Mouse (Mus musculus): ENCODE measurements around the gene Nlgn1.
"Not testable (repeated sequence)": the region's sequence is repeated elsewhere in the genome, so short reads cannot be mapped to it uniquely, and the experiment has no call there.

Gene Nlgn1

GRCm38 (mm10) chr3:25653010-25653409, 679.2 kb downstream of the Nlgn1 start:
- in situ Hi-C loops (cut with MboI, MseI), result no loop called here

DNA sequence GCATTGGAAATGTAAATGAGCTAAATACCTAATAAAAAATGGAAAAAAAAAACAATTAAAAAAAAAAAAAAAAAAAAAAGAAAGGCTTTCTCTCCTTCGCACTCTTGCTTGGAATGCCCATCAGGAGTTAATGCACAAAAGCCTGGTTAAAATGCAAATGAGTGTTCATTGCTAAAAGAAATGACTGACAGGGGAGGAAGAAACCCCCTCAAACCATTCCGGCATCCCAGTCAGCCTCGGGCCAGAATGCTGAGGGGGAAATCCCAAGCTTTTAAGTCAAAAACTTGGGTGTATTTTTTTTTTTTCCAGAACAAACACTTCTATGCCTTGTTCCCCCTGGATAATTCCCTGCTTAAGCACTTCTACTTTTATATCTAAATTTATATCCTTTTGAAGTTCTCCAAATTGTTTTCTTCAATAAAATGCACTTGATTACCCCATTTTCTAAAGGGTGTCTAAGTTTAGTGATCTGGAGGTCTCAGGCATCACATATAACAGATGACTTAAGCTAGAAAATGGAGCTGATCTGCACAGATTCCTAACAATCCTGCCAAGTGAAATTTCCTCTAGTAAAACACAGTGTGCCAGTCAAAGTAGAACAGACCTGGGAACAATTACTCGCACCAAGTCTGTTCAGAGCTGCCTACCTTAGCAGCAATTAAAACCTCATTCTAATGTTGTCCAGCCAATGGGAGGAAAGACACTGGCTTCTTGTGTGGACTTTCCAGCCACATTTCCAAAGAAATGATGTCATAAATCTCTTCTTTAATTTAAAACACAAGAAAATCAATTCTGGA, 686.2 kb downstream of the Nlgn1 start:
- in situ Hi-C loops (cut with MboI, MseI), result no loop called here

DNA sequence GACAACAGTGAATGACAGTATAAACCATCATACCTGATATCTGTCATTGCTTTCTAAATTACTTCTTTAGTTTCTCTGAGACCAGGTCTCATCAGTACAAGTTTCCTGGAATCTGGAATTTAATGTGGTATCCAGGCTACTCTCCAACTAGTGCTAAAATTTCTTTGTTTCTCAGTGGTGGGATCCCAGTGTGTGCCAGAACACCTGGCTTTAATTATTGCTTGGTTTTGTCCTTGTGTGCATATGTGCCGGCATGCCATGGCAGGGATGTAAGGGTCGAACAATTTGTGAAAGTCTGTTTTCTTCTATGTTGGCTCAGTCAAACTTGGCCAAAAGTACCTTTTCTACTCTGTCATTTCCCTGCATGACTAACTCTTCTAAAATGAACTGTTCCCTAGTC, 703.1 kb downstream of the Nlgn1 start:
- in situ Hi-C loops (cut with MboI, MseI), result no loop called here

DNA sequence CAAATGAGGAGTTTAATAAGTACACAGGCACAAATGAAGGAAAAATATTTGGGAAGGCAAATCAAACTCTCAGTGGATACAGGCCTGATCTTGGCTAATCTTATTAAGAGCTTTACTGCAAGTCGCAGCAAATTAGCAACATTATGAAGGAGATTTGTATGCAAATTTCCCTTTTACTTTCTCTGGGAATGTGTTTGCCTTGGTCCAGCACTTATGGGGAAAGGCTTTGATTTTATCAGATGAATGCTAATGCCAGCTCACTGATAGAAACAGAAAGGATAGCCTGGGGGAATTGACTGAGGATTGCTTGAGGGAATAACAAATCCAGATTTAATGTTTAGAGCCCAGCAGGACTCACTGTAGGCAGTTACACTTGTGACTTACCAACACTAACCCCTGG, 725.7 kb downstream of the Nlgn1 start:
- in situ Hi-C loops (cut with MboI, MseI), result loop anchor here in 1 of 2 experiments (10.0 kb wide), 1 partner anchor 1128 kb away; no protein-coding TSS in a partner anchor

GRCm38 (mm10) chr3:25597513-25597912, 734.7 kb downstream of the Nlgn1 start:
- in situ Hi-C loops (cut with MboI, MseI), result no loop called here

- in situ Hi-C loops (cut with MboI, MseI), result no loop called here
These were observed 756.7 kb downstream of the Nlgn1 start for GRCm38 (mm10) chr3:25575526-25575925.

GRCm38 (mm10) chr3:25574840-25575239, 757.4 kb downstream of the Nlgn1 start:
- in situ Hi-C loops (cut with MboI, MseI), result no loop called here

GRCm38 (mm10) chr3:25558513-25558912, 773.7 kb downstream of the Nlgn1 start:
- in situ Hi-C loops (cut with MboI, MseI), result not testable (repeated sequence)

DNA sequence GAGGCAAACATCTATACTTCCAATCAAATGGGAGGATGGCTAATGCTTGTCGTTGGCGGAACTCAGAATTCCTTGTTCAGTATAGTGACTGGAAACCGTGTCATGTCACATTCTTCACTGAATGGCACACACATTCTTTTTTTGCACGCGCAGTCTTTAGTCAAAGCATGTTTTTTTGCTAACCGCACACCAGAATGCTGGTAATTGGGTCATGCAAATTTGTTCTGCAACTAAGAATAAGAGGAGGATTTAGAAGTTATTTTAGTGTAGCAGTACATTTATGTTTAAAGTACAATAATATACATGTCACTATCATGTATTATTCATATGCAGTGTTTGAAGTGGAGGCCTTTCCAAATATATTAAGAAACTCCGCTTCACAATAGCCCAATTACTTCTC, 783.2 kb downstream of the Nlgn1 start:
- in situ Hi-C loops (cut with MboI, MseI), result not testable (repeated sequence)

GRCm38 (mm10) chr3:25524236-25524635, 808.0 kb downstream of the Nlgn1 start:
- in situ Hi-C loops (cut with MboI, MseI), result not testable (repeated sequence)

- in situ Hi-C loops (cut with MboI, MseI), result no loop called here
These were observed 869.2 kb downstream of the Nlgn1 start for GRCm38 (mm10) chr3:25463051-25463450.

DNA sequence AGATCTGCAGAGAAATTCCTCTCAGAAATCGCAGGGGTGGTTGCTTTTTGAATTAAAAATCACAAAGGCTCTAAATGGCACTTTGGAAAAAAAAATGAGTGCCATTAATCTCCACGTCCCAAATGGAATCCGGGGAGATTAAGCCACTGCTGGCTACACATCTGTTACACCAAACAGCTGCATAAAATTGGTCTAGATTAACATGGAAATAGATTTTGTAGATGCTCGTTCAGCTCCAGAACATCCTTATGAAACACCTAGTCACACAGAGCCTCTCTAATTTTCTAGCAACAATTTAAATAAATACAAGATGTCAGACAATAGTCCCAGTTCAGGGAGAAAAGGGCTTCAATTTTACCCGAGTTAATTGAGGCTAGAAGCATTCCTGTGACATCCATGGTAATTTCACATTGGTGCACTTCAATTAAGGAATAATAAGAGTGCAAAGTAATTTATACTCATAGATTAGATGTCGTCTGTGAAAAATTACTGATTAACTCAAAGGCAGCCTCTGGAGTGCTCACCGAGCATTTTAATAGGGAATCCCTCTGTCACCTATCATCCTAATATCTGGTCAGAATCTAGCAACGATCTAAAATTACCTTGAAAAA, 875.9 kb downstream of the Nlgn1 start:
- in situ Hi-C loops (cut with MboI, MseI), result no loop called here

DNA sequence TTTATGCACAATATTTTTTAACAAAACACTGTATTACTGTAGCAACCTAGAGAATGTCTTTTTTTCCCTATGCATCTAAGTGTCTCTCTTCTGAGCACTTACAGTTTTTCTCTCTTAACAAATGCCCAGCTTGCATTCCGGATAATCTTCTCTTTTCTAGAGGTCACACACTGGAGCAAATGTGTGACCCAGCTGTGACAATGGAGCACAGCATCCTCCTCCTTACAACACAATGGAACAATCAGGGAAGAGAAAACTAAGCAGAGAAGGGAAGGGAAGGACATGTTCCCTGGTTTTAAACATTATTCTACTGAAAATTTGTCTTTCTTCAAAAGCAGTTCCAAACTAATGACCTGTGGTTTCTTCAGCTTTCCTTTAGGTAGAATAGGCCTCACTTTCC, 879.9 kb downstream of the Nlgn1 start:
- in situ Hi-C loops (cut with MboI, MseI), result no loop called here

DNA sequence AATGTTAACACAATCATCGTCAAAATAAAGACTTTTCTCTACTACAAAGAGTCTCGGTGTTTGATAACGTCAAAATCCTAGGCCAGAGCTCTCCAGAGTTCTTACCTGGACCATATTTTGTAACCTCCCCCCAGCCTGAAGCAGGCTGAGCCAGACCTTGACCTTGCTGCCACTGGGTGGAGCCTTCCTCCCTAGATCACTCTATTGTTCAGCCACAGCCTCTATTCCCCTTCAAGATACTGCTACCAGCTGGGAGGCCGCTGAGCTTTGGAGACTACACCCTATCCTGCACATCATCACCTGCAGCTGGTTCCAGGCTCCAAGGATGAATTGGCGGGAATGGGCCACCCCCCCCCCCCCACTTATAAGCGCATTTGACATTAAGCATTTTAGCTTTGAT, 881.8 kb downstream of the Nlgn1 start:
- in situ Hi-C loops (cut with MboI, MseI), result no loop called here

DNA sequence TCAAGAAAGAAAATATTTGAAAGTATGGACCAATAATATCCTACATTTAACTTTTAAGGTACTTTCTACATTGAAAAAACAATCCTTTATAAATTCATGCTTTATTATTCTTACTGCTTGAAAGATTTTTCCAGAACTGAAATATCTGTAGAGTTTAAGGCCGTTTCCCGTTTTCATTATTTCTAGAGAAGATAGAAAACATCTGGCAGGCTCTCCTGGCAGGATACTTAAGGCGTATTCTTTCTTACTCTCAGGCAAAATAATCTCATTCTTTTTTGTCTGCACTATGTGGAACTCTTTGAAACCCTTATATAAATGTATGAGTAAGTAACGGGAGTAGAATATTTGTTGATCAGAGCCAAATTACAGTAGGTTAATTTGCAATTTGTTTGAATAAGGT, 882.9 kb downstream of the Nlgn1 start:
- in situ Hi-C loops (cut with MboI, MseI), result loop anchor here in 1 of 2 experiments (10.0 kb wide), 1 partner anchor 55 kb away; no protein-coding TSS in a partner anchor

- in situ Hi-C loops (cut with MboI, MseI), result loop anchor here in 1 of 2 experiments (10.0 kb wide), 1 partner anchor 58 kb away; no protein-coding TSS in a partner anchor
These were observed 885.1 kb downstream of the Nlgn1 start for GRCm38 (mm10) chr3:25447181-25447580.

DNA sequence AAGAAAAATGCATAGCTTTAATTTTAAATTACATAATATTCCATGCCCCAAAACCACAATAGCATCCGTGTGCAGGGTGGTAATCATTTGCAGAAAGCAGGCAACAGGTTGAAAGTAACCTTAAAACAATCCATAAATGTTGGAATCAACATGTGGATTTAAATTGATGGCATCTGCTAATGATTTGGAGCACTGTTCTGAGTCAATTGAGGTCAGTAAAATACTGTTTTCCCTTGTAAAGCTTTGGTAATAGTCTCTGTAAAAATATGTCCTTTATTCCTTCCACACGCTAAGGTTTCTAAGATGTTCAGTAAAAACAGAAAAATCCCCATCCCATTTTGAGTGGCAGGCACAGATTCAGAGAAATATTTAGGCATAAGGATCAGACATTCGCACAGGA, 888.6 kb downstream of the Nlgn1 start:
- in situ Hi-C loops (cut with MboI, MseI), result loop anchor here in 1 of 2 experiments (10.0 kb wide), 1 partner anchor 61 kb away; no protein-coding TSS in a partner anchor

GRCm38 (mm10) chr3:25442617-25443016, 889.6 kb downstream of the Nlgn1 start:
- in situ Hi-C loops (cut with MboI, MseI), result loop anchor here in 1 of 2 experiments (10.0 kb wide), 1 partner anchor 62 kb away; no protein-coding TSS in a partner anchor

GRCm38 (mm10) chr3:25426931-25427330, 905.3 kb downstream of the Nlgn1 start:
- in situ Hi-C loops (cut with MboI, MseI), result no loop called here

DNA sequence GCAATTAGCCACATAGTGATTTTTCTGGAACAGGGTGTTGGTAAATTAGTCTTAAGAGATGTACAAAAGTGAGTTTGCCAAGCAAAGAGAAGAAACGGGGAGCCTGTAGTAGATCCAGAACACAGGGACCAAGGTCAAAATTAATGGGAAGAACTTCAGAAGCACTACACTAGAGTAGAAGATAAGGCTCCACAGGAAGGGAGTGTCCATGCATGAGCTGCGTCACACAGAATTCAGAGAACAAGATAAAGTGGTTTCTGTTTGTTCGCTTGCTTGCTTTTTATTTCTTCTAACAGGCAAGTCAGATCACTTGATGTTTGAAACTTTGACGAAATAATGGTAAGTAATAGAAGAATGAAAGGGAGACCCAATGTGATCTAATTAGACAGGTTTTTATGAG, 920.3 kb downstream of the Nlgn1 start:
- in situ Hi-C loops (cut with MboI, MseI), result no loop called here

Measured in T-helper 17 cell (primary cell).